Mouse (Mus musculus) adrenal gland, adult 2 months (tissue): ENCODE results near the gene Arrdc2. TPM values are rescaled to one million over a fixed set of nuclear protein-coding genes. Genes with fewer than 3 reads are reported as not detected.

Source experiments
- DNase-seq: peaks from one replicate; pipeline ENCODE4 v3.0.0; 2021
- microRNA-seq, 2 experiments: library from miRNA; unstranded; fragments of <30 nt; microRNA quantifications; one replicate each; pipeline ENCODE4 v1.2.0; 2021
- polyA plus RNA-seq: library from polyadenylated mRNA; depleted of rRNA; stranded (reverse); fragments of >200 nt; gene quantifications from 2 replicates; pipeline ENCODE4 v1.2.3, GENCODE M21; 2012; rRNA removed
- total RNA-seq, 2 experiments: library from RNA; stranded (reverse); gene quantifications; 2 replicates each; pipeline ENCODE4 v1.2.3; 2021

Arrdc2 gene
- total and polyA plus RNA-seq, 3 experiments, result 9.0 to 60.7 (median 10.8) TPM

GRCm38 (mm10) chr8:70787051-70787445 lies 52.5 kb downstream of the Arrdc2 start:
- no peak for DNase-seq

- no peak for DNase-seq
These were observed 53.0 kb downstream of the Arrdc2 start for GRCm38 (mm10) chr8:70786291-70787050.

Small RNAs within 50 kb of the gene (microRNA-seq; reads per million reads assigned to microRNA genes)
- gene Mir7240, result 1.1 to 1.7 reads per million in 2 experiments

Other genes starting within 250 kb of the Arrdc2 start
- gene Isyna1, start 245.3 kb downstream of the Arrdc2 start, total RNA-seq, result 100 to 1,000 TPM; 103 to 199 TPM
- 344 and 376 TPM in 2 replicates for gene Isyna1, start 245.3 kb downstream of the Arrdc2 start, polyA plus RNA-seq
- 100 to 1,000 TPM in 1 of 2 experiments, 10 to 100 TPM in 1; 76.2 to 110 TPM for gene Ssbp4, start 230.8 kb downstream of the Arrdc2 start, total RNA-seq
- 476 and 593 TPM in 2 replicates for gene Ssbp4, start 230.8 kb downstream of the Arrdc2 start, polyA plus RNA-seq
- gene Lrrc25, start 223.6 kb downstream of the Arrdc2 start, total RNA-seq, result 1 to 10 TPM; 1.8 to 3.6 TPM
- gene Lrrc25, start 223.6 kb downstream of the Arrdc2 start, polyA plus RNA-seq, result 8.4 and 11.1 TPM in 2 replicates
- gene Gdf15, start 207.3 kb downstream of the Arrdc2 start, total RNA-seq, result 10 to 100 TPM in 1 of 2 experiments, 1 to 10 TPM in 1; 1.3 to 44.6 TPM
- gene Gdf15, start 207.3 kb downstream of the Arrdc2 start, polyA plus RNA-seq, result 18.5 and 22.2 TPM in 2 replicates
- 100 to 1,000 TPM; 115 to 127 TPM for gene Pgpep1, start 179.3 kb downstream of the Arrdc2 start, total RNA-seq
- 115 and 117 TPM in 2 replicates for gene Pgpep1, start 179.3 kb downstream of the Arrdc2 start, polyA plus RNA-seq
- gene Lsm4, start 166.5 kb downstream of the Arrdc2 start, total RNA-seq, result 10 to 100 TPM; 65.2 to 88.5 TPM
- gene Lsm4, start 166.5 kb downstream of the Arrdc2 start, polyA plus RNA-seq, result 81.3 and 112 TPM in 2 replicates
- gene Jund, start 140.8 kb downstream of the Arrdc2 start, total RNA-seq, result 100 to 1,000 TPM; 214 to 246 TPM
- gene Jund, start 140.8 kb downstream of the Arrdc2 start, polyA plus RNA-seq, result 1,009 and 1,256 TPM in 2 replicates
- gene Iqcn, start 136.3 kb downstream of the Arrdc2 start, total RNA-seq, result under 1 TPM in 1 of 2 experiments, not detected in 1; 0.12 TPM
- gene Iqcn, start 136.3 kb downstream of the Arrdc2 start, polyA plus RNA-seq, result 0.25 and 0.28 TPM in 2 replicates
- gene Gm3336, start 121.2 kb downstream of the Arrdc2 start, total RNA-seq, result under 1 TPM in 1 of 2 experiments, not detected in 1; 0.69 TPM
- 0.51 and 0.97 TPM in 2 replicates for gene Gm3336, start 121.2 kb downstream of the Arrdc2 start, polyA plus RNA-seq
- 1 to 10 TPM in 1 of 2 experiments, under 1 TPM in 1; 0.76 to 1.0 TPM for gene Pde4c, start 116.0 kb downstream of the Arrdc2 start, total RNA-seq
- gene Pde4c, start 116.0 kb downstream of the Arrdc2 start, polyA plus RNA-seq, result 2.9 and 3.3 TPM in 2 replicates
- gene Rab3a, start 85.0 kb downstream of the Arrdc2 start, total RNA-seq, result 10 to 100 TPM; 49.1 to 85.5 TPM
- gene Rab3a, start 85.0 kb downstream of the Arrdc2 start, polyA plus RNA-seq, result 141 and 152 TPM in 2 replicates
- 100 to 1,000 TPM; 108 to 132 TPM for gene Mpv17l2, start 78.8 kb downstream of the Arrdc2 start, total RNA-seq
- 359 and 417 TPM in 2 replicates for gene Mpv17l2, start 78.8 kb downstream of the Arrdc2 start, polyA plus RNA-seq
- 10 to 100 TPM; 37.2 to 49.0 TPM for gene Pik3r2, start 63.0 kb downstream of the Arrdc2 start, total RNA-seq
- 296 and 305 TPM in 2 replicates for gene Pik3r2, start 63.0 kb downstream of the Arrdc2 start, polyA plus RNA-seq
- 10 to 100 TPM; 18.9 to 20.5 TPM for gene Mast3, start 34.7 kb downstream of the Arrdc2 start, total RNA-seq
- gene Mast3, start 34.7 kb downstream of the Arrdc2 start, polyA plus RNA-seq, result 91.5 and 91.7 TPM in 2 replicates
- under 1 TPM in 1 of 2 experiments, not detected in 1; 0.10 TPM for gene Il12rb1, start 31.3 kb downstream of the Arrdc2 start, total RNA-seq
- gene Il12rb1, start 31.3 kb downstream of the Arrdc2 start, polyA plus RNA-seq, result 0.28 and 0.41 TPM in 2 replicates
- gene Kcnn1, start 23.5 kb upstream of the Arrdc2 start, total RNA-seq, result 1 to 10 TPM; 1.6 to 5.0 TPM
- 10.0 and 12.9 TPM in 2 replicates for gene Kcnn1, start 23.5 kb upstream of the Arrdc2 start, polyA plus RNA-seq
- gene Ccdc124, start 34.2 kb upstream of the Arrdc2 start, total RNA-seq, result 10 to 100 TPM; 65.0 TPM
- 52.5 and 58.3 TPM in 2 replicates for gene Ccdc124, start 34.2 kb upstream of the Arrdc2 start, polyA plus RNA-seq
- under 1 TPM in 1 of 2 experiments, not detected in 1; 0.10 TPM for gene Slc5a5, start 53.0 kb upstream of the Arrdc2 start, total RNA-seq
- gene Slc5a5, start 53.0 kb upstream of the Arrdc2 start, polyA plus RNA-seq, result 0.12 and 0.26 TPM in 2 replicates
- gene Rpl18a, start 57.7 kb upstream of the Arrdc2 start, total RNA-seq, result 1,000 to 10,000 TPM; 1,392 to 1,465 TPM
- gene Rpl18a, start 57.7 kb upstream of the Arrdc2 start, polyA plus RNA-seq, result 4,067 and 4,322 TPM in 2 replicates
- gene Map1s, start 66.2 kb upstream of the Arrdc2 start, total RNA-seq, result 10 to 100 TPM; 30.7 to 35.6 TPM
- 100 and 105 TPM in 2 replicates for gene Map1s, start 66.2 kb upstream of the Arrdc2 start, polyA plus RNA-seq